Comparison of ENCODE assay signal across 8 mouse cellular contexts in genomic region chr10:126979636-126980151, GRCm38 (mm10). TPM values are rescaled to one million over a fixed set of nuclear protein-coding genes. Genes with fewer than 3 reads are reported as not detected.
A peak's percentile ranks its signal among the peaks of the same experiment; 100 is the strongest.
DNase-seq lines count a peak whose midpoint lies in the region; ATAC-seq and TF ChIP-seq lines count a peak whose summit lies in the region.

No protein-coding gene starts in this region.

- H3K9me3 ChIP-seq in forebrain, embryonic 14.5 days (replicated peaks; ENCODE audit: control insufficient read depth, low read length) = no peaks in the 10 kb centered on the region
- H3K9me3 ChIP-seq in hindbrain, embryonic 16.5 days (ENCODE audit: control insufficient read depth, low read length) = no peaks in the 10 kb centered on the region
- H3K9me3 ChIP-seq in limb, embryonic 12.5 days = no peaks in the 10 kb centered on the region
- no peaks in the 10 kb centered on the region for H3K9me3 ChIP-seq in midbrain, embryonic 16.5 days (replicated peaks; ENCODE audit: control insufficient read depth, low read length, poor library complexity, severe bottlenecking)

- H3K27ac ChIP-seq in gastrocnemius, adult 2 months = peak overlapping the region; percentile 100
- peak overlapping the region; percentile 100 for H3K27ac ChIP-seq in forebrain, embryonic 14.5 days (ENCODE audit: low read depth, low read length)
- H3K27ac ChIP-seq in hindbrain, embryonic 16.5 days (ENCODE audit: low read depth, low read length) = peak overlapping the region; percentile 100
- peak overlapping the region; percentile 100 for H3K27ac ChIP-seq in limb, embryonic 12.5 days
- peak overlapping the region; percentile 100 for H3K27ac ChIP-seq in midbrain, embryonic 16.5 days (ENCODE audit: low read length)
- no peak overlapping the region for H3K27ac ChIP-seq in thymus, adult 2 months (ENCODE audit: control insufficient read depth, insufficient read depth, low read length)

- ATAC-seq in forebrain, embryonic 14.5 days = no peak
- ATAC-seq in hindbrain, embryonic 16.5 days = 0 out of 2 replicates have a peak, but pooled peaks have one; percentile 1
- no peak for ATAC-seq in limb, embryonic 12.5 days (ENCODE audit: insufficient number of reproducible peaks, insufficient read depth, low FRiP score, low TSS enrichment, low read depth)
- ATAC-seq in midbrain, embryonic 16.5 days = peak; percentile 12; the same call in 1 of the 2 replicates

- H3K4me2 ChIP-seq in forebrain, embryonic 14.5 days (ENCODE audit: low read length) = peak overlapping the region; percentile 91
- peak overlapping the region; percentile 90 for H3K4me2 ChIP-seq in hindbrain, embryonic 16.5 days (ENCODE audit: low read length)
- H3K4me2 ChIP-seq in limb, embryonic 12.5 days = peak overlapping the region; percentile 98
- peak overlapping the region; percentile 72 for H3K4me2 ChIP-seq in midbrain, embryonic 16.5 days (ENCODE audit: low read length)

- TF ChIP-seq POLR2A in thymus, adult 2 months (IDR thresholded peaks at IDR 0.05; ENCODE audit: control insufficient read depth, extremely low read depth, insufficient read depth, low read length, poor library complexity) = no peak

- H3K27me3 ChIP-seq in forebrain, embryonic 14.5 days (replicated peaks; ENCODE audit: control insufficient read depth, insufficient read depth, low read length) = no peaks in the 10 kb centered on the region
- no peaks in the 10 kb centered on the region for H3K27me3 ChIP-seq in hindbrain, embryonic 16.5 days (replicated peaks; ENCODE audit: control insufficient read depth, insufficient read depth, low read length)
- H3K27me3 ChIP-seq in limb, embryonic 12.5 days = no peaks in the 10 kb centered on the region
- no peaks in the 10 kb centered on the region for H3K27me3 ChIP-seq in midbrain, embryonic 16.5 days (ENCODE audit: control insufficient read depth, insufficient read depth, low read depth, low read length)
- no peaks in the 10 kb centered on the region for H3K27me3 ChIP-seq in thymus, adult 2 months (ENCODE audit: control insufficient read depth, insufficient read depth, low read length)

- peaks cover 44% of the 10 kb centered on the region for H3K4me1 ChIP-seq in forebrain, embryonic 14.5 days (ENCODE audit: control insufficient read depth, insufficient read depth, low read length)
- peaks cover 49% of the 10 kb centered on the region for H3K4me1 ChIP-seq in hindbrain, embryonic 16.5 days (ENCODE audit: control insufficient read depth, insufficient read depth, low read depth, low read length)
- peaks cover 53% of the 10 kb centered on the region for H3K4me1 ChIP-seq in limb, embryonic 12.5 days (replicated peaks)
- peaks cover 47% of the 10 kb centered on the region for H3K4me1 ChIP-seq in midbrain, embryonic 16.5 days (ENCODE audit: control insufficient read depth, insufficient read depth, low read length)
- H3K4me1 ChIP-seq in thymus, adult 2 months (replicated peaks; ENCODE audit: control insufficient read depth, insufficient read depth, low read length) = peaks cover 49% of the 10 kb centered on the region

- WGBS in forebrain, embryonic 14.5 days = under 1% methylated on average over 42 of the region's 57 CpGs
- under 1% methylated on average over 38 of the region's 57 CpGs for WGBS in hindbrain, embryonic 16.5 days
- WGBS in limb, embryonic 12.5 days = under 1% methylated on average over 42 of the region's 57 CpGs
- WGBS in midbrain, embryonic 16.5 days = 0% methylated on average over 34 of the region's 57 CpGs
- under 1% methylated on average over 57 of the region's 57 CpGs for WGBS in thymus, adult 2 months

- peak overlapping the region; percentile 96 for H3K9ac ChIP-seq in forebrain, embryonic 14.5 days (ENCODE audit: low read length)
- H3K9ac ChIP-seq in hindbrain, embryonic 16.5 days (ENCODE audit: low read depth, low read length) = peak overlapping the region; percentile 73
- peak overlapping the region; percentile 98 for H3K9ac ChIP-seq in limb, embryonic 12.5 days (replicated peaks)
- peak overlapping the region; percentile 83 for H3K9ac ChIP-seq in midbrain, embryonic 16.5 days (ENCODE audit: low read depth, low read length)

- peak overlapping the region; percentile 84 for H3K4me3 ChIP-seq in gastrocnemius, adult 2 months
- H3K4me3 ChIP-seq in forebrain, embryonic 14.5 days (ENCODE audit: low read depth, low read length) = peak overlapping the region; percentile 99
- H3K4me3 ChIP-seq in hindbrain, embryonic 16.5 days (ENCODE audit: low read length) = peak overlapping the region; percentile 71
- H3K4me3 ChIP-seq in limb, embryonic 12.5 days (replicated peaks) = peak overlapping the region; percentile 100
- peak overlapping the region; percentile 88 for H3K4me3 ChIP-seq in midbrain, embryonic 16.5 days (ENCODE audit: low read depth, low read length)
- H3K4me3 ChIP-seq in thymus, adult 2 months (ENCODE audit: control insufficient read depth, insufficient read depth, low read length) = peak overlapping the region; percentile 81

- peaks cover 5% of the 10 kb centered on the region for H3K36me3 ChIP-seq in forebrain, embryonic 14.5 days (ENCODE audit: control insufficient read depth, insufficient read depth, low read length)
- H3K36me3 ChIP-seq in hindbrain, embryonic 16.5 days (ENCODE audit: control insufficient read depth, insufficient read depth, low read length) = no peaks in the 10 kb centered on the region
- peaks cover 19% of the 10 kb centered on the region for H3K36me3 ChIP-seq in limb, embryonic 12.5 days
- H3K36me3 ChIP-seq in midbrain, embryonic 16.5 days (ENCODE audit: control insufficient read depth, insufficient read depth, low read length) = no peaks in the 10 kb centered on the region
- no peaks in the 10 kb centered on the region for H3K36me3 ChIP-seq in thymus, adult 2 months (ENCODE audit: control insufficient read depth, insufficient read depth, low read length)

- peak; percentile 77 for DNase-seq in gastrocnemius, adult 2 months
- DNase-seq in gastrocnemius, adult 8-10 months (ENCODE audit: low spot score in 2 of 2) = no peak
- DNase-seq in brain, adult 2 months (ENCODE audit: low read depth, low spot score) = peak; percentile 83
- DNase-seq in forebrain, embryonic 14.5 days (ENCODE audit: low spot score) = peak; percentile 51
- peak; percentile 46 for DNase-seq in thymus, adult 2 months

- no peak for TF ChIP-seq CTCF in gastrocnemius, adult 2 months (IDR thresholded peaks at IDR 0.05)
- no peak for TF ChIP-seq CTCF in thymus, adult 2 months (IDR thresholded peaks at IDR 0.05; ENCODE audit: borderline replicate concordance, control insufficient read depth, extremely low read depth, insufficient read depth, low read length, poor library complexity)

- intact Hi-C loops in gastrocnemius, adult 2 months (cut with DNase I) = loop anchor here (2.0 kb wide), 1 partner anchor 51 kb away; no protein-coding TSS in a partner anchor

RNA-seq across cellular contexts. Expression of gene Ctdsp2, which starts 1.2 kb away (rescaled TPM):
- total RNA-seq in gastrocnemius, adult 2 months (2021) = 10 to 100 TPM; 94.0 to 99.2 TPM
- total RNA-seq in gastrocnemius, adult 8-10 months (2022) = 100 to 1,000 TPM; 103 to 118 (median 106) TPM
- polyA plus RNA-seq in forebrain, embryonic 14.5 days (2014; fragmentation: Nextera tagmentation; extraction: Ambion mirVana) = 30.2 and 34.5 TPM in 2 replicates
- 13.7 and 18.1 TPM in 2 replicates for polyA plus RNA-seq in hindbrain, embryonic 16.5 days (2015; fragmentation: Nextera tagmentation; extraction: Ambion mirVana)
- 74.6 and 89.2 TPM in 2 replicates for polyA plus RNA-seq in limb, embryonic 12.5 days (2016; fragmentation: Nextera tagmentation; extraction: Ambion mirVana)
- polyA plus RNA-seq in midbrain, embryonic 16.5 days (2015; fragmentation: Nextera tagmentation; extraction: Ambion mirVana) = 12.0 and 13.5 TPM in 2 replicates
- polyA plus RNA-seq in thymus, adult 2 months (2012; rRNA removed) = 179 and 182 TPM in 2 replicates

RNA-seq across cellular contexts. Expression of gene Avil, which starts 20.8 kb away (rescaled TPM):
- total RNA-seq in gastrocnemius, adult 2 months (2021) = 1 to 10 TPM; 3.2 to 5.7 TPM
- total RNA-seq in gastrocnemius, adult 8-10 months (2022) = 1 to 10 TPM; 2.3 to 5.7 (median 3.6) TPM
- polyA plus RNA-seq in forebrain, embryonic 14.5 days (2014; fragmentation: Nextera tagmentation; extraction: Ambion mirVana) = 0.07 and 0.70 TPM in 2 replicates
- polyA plus RNA-seq in hindbrain, embryonic 16.5 days (2015; fragmentation: Nextera tagmentation; extraction: Ambion mirVana) = 3.7 and 7.0 TPM in 2 replicates
- 0.15 and 1.1 TPM in 2 replicates for polyA plus RNA-seq in limb, embryonic 12.5 days (2016; fragmentation: Nextera tagmentation; extraction: Ambion mirVana)
- 1.7 and 2.8 TPM in 2 replicates for polyA plus RNA-seq in midbrain, embryonic 16.5 days (2015; fragmentation: Nextera tagmentation; extraction: Ambion mirVana)
- 0.97 and 1.3 TPM in 2 replicates for polyA plus RNA-seq in thymus, adult 2 months (2012; rRNA removed)

RNA-seq across cellular contexts. Expression of gene Tsfm, which starts 50.9 kb away (rescaled TPM):
- 10 to 100 TPM; 15.0 to 28.8 TPM for total RNA-seq in gastrocnemius, adult 2 months (2021)
- total RNA-seq in gastrocnemius, adult 8-10 months (2022) = 10 to 100 TPM; 19.5 to 24.0 (median 21.7) TPM
- 64.4 and 65.4 TPM in 2 replicates for polyA plus RNA-seq in forebrain, embryonic 14.5 days (2014; fragmentation: Nextera tagmentation; extraction: Ambion mirVana)
- polyA plus RNA-seq in hindbrain, embryonic 16.5 days (2015; fragmentation: Nextera tagmentation; extraction: Ambion mirVana) = 63.7 and 67.7 TPM in 2 replicates
- polyA plus RNA-seq in limb, embryonic 12.5 days (2016; fragmentation: Nextera tagmentation; extraction: Ambion mirVana) = 85.2 and 99.1 TPM in 2 replicates
- polyA plus RNA-seq in midbrain, embryonic 16.5 days (2015; fragmentation: Nextera tagmentation; extraction: Ambion mirVana) = 61.4 and 67.7 TPM in 2 replicates
- polyA plus RNA-seq in thymus, adult 2 months (2012; rRNA removed) = 42.1 and 45.2 TPM in 2 replicates

Comparison
In these comparisons a context has a peak if more than half of its experiments do, and no peak if none do; other contexts are left out.
1. DNase-seq: peak in gastrocnemius, adult 2 months (single experiment), brain, adult 2 months (single experiment), forebrain, embryonic 14.5 days (single experiment) and thymus, adult 2 months (single experiment); none in gastrocnemius, adult 8-10 months (0 of 2).
2. ATAC-seq: peak in hindbrain, embryonic 16.5 days (single experiment) and midbrain, embryonic 16.5 days (single experiment); none in forebrain, embryonic 14.5 days (single experiment) and limb, embryonic 12.5 days (single experiment).
3. Peak in every context shown above with its lines, with median percentiles within 50 percentile points of each other: H3K4me3 ChIP-seq, H3K4me2 ChIP-seq and H3K9ac ChIP-seq.